In genomic region chr2:115693841-115694240, GRCm38 (mm10) we compare ENCODE assay signal across 26 mouse cellular contexts.
DNase-seq lines count a peak whose midpoint lies in the region; ATAC-seq and TF ChIP-seq lines count a peak whose summit lies in the region.
"Had no signal": no experiment of that assay in that cellular context is flagged by ENCODE, and none has a peak within 500 bp of the region (broad histone marks: within the 10 kb centered on the region; RNA-seq: fewer than 3 reads in every experiment).

No protein-coding gene starts in this region.

- no peaks in the 10 kb centered on the region for H3K27me3 ChIP-seq in hindbrain, embryonic 12.5 days
- H3K27me3 ChIP-seq in hindbrain, embryonic 14.5 days (ENCODE audit: control insufficient read depth, insufficient read depth, low read length) = no peaks in the 10 kb centered on the region
- no peaks in the 10 kb centered on the region for H3K27me3 ChIP-seq in midbrain, embryonic 15.5 days (replicated peaks)
- H3K27me3 ChIP-seq in midbrain, postnatal 0 days (ENCODE audit: insufficient read depth, low read length) = no peaks in the 10 kb centered on the region
- no peaks in the 10 kb centered on the region for H3K27me3 ChIP-seq in thymus, adult 2 months (ENCODE audit: control insufficient read depth, insufficient read depth, low read length)
- H3K27me3 ChIP-seq: forebrain, embryonic 13.5 days; intestine, embryonic 15.5 days; Patski had no signal

- TF ChIP-seq CTCF in midbrain, postnatal 0 days (IDR thresholded peaks at IDR 0.05) = no peak
- TF ChIP-seq CTCF in olfactory bulb, adult 2 months (IDR thresholded peaks at IDR 0.05; ENCODE audit: insufficient read depth, low read depth, low read length) = no peak
- no peak for TF ChIP-seq CTCF in thymus, adult 2 months (IDR thresholded peaks at IDR 0.05; ENCODE audit: borderline replicate concordance, control insufficient read depth, extremely low read depth, insufficient read depth, low read length, poor library complexity)

- no peaks in the 10 kb centered on the region for H3K4me1 ChIP-seq in hindbrain, embryonic 12.5 days
- no peaks in the 10 kb centered on the region for H3K4me1 ChIP-seq in hindbrain, embryonic 14.5 days (replicated peaks; ENCODE audit: control insufficient read depth, insufficient read depth, low read length)
- H3K4me1 ChIP-seq in midbrain, embryonic 15.5 days = no peaks in the 10 kb centered on the region
- H3K4me1 ChIP-seq in midbrain, postnatal 0 days (ENCODE audit: insufficient read depth, low read length) = no peaks in the 10 kb centered on the region
- H3K4me1 ChIP-seq in olfactory bulb, adult 2 months (ENCODE audit: control insufficient read depth, insufficient read depth, low read length) = peaks cover 3% of the 10 kb centered on the region; the same call in 1 of the 2 replicates
- H3K4me1 ChIP-seq in thymus, adult 2 months (replicated peaks; ENCODE audit: control insufficient read depth, insufficient read depth, low read length) = no peaks in the 10 kb centered on the region
- H3K4me1 ChIP-seq: forebrain, embryonic 10.5 days; forebrain, embryonic 13.5 days; intestine, embryonic 15.5 days had no signal

- H3K4me3 ChIP-seq in hindbrain, embryonic 12.5 days = no peak overlapping the region
- no peak overlapping the region for H3K4me3 ChIP-seq in hindbrain, embryonic 14.5 days (replicated peaks; ENCODE audit: low read length)
- H3K4me3 ChIP-seq in midbrain, embryonic 15.5 days = no peak overlapping the region
- no peak overlapping the region for H3K4me3 ChIP-seq in midbrain, postnatal 0 days (ENCODE audit: low read depth, low read length)
- H3K4me3 ChIP-seq in olfactory bulb, adult 2 months (ENCODE audit: insufficient read depth, low read depth, low read length) = no peak overlapping the region
- no peak overlapping the region for H3K4me3 ChIP-seq in thymus, adult 2 months (ENCODE audit: control insufficient read depth, insufficient read depth, low read length)
- H3K4me3 ChIP-seq: forebrain, embryonic 10.5 days; forebrain, embryonic 13.5 days; hindbrain, embryonic 10.5 days; intestine, embryonic 15.5 days had no signal

- H3K9ac ChIP-seq in hindbrain, embryonic 12.5 days = no peak overlapping the region
- no peak overlapping the region for H3K9ac ChIP-seq in hindbrain, embryonic 14.5 days
- H3K9ac ChIP-seq in midbrain, embryonic 15.5 days = no peak overlapping the region
- H3K9ac ChIP-seq in midbrain, postnatal 0 days (replicated peaks; ENCODE audit: low read length, poor library complexity, severe bottlenecking) = no peak overlapping the region
- H3K9ac ChIP-seq: forebrain, embryonic 13.5 days; intestine, embryonic 15.5 days had no signal

- 71% methylated on average over 3 of the region's 3 CpGs for WGBS in hindbrain, embryonic 12.5 days
- WGBS in hindbrain, embryonic 14.5 days = 64% methylated on average over 3 of the region's 3 CpGs
- WGBS in midbrain, embryonic 15.5 days = 57% methylated on average over 3 of the region's 3 CpGs
- WGBS in midbrain, postnatal 0 days = 58% methylated on average over 3 of the region's 3 CpGs
- 75% methylated on average over 3 of the region's 3 CpGs for WGBS in olfactory bulb, adult 2 months
- 98% methylated on average over 3 of the region's 3 CpGs for WGBS in thymus, adult 2 months

- no peaks in the 10 kb centered on the region for H3K9me3 ChIP-seq in hindbrain, embryonic 12.5 days (replicated peaks)
- no peaks in the 10 kb centered on the region for H3K9me3 ChIP-seq in hindbrain, embryonic 14.5 days (ENCODE audit: control insufficient read depth, low read length)
- H3K9me3 ChIP-seq in midbrain, embryonic 15.5 days = no peaks in the 10 kb centered on the region
- no peaks in the 10 kb centered on the region for H3K9me3 ChIP-seq in midbrain, postnatal 0 days (ENCODE audit: low read length)
- H3K9me3 ChIP-seq: forebrain, embryonic 10.5 days; forebrain, embryonic 13.5 days; G1E; hindbrain, embryonic 10.5 days; intestine, embryonic 15.5 days had no signal

- TF ChIP-seq POLR2A in olfactory bulb, adult 2 months (IDR thresholded peaks at IDR 0.05; ENCODE audit: insufficient read depth, low read depth, low read length) = no peak
- TF ChIP-seq POLR2A in thymus, adult 2 months (IDR thresholded peaks at IDR 0.05; ENCODE audit: control insufficient read depth, extremely low read depth, insufficient read depth, low read length, poor library complexity) = no peak

- H3K36me3 ChIP-seq in hindbrain, embryonic 12.5 days = 0 out of 2 replicates have a peak, but pooled peaks cover 4% of the 10 kb centered on the region
- no peaks in the 10 kb centered on the region for H3K36me3 ChIP-seq in hindbrain, embryonic 14.5 days (replicated peaks; ENCODE audit: control insufficient read depth, insufficient read depth)
- H3K36me3 ChIP-seq in midbrain, embryonic 15.5 days (replicated peaks) = no peaks in the 10 kb centered on the region
- no peaks in the 10 kb centered on the region for H3K36me3 ChIP-seq in midbrain, postnatal 0 days (ENCODE audit: insufficient read depth, low read length)
- H3K36me3 ChIP-seq in thymus, adult 2 months (ENCODE audit: control insufficient read depth, insufficient read depth, low read length) = no peaks in the 10 kb centered on the region
- H3K36me3 ChIP-seq: forebrain, embryonic 10.5 days; hindbrain, embryonic 10.5 days; intestine, embryonic 15.5 days had no signal

- H3K4me2 ChIP-seq in hindbrain, embryonic 12.5 days (replicated peaks) = no peak overlapping the region
- H3K4me2 ChIP-seq in hindbrain, embryonic 14.5 days (replicated peaks) = no peak overlapping the region
- H3K4me2 ChIP-seq in midbrain, embryonic 15.5 days = no peak overlapping the region
- H3K4me2 ChIP-seq in midbrain, postnatal 0 days (ENCODE audit: low read depth, low read length, poor library complexity, severe bottlenecking) = no peak overlapping the region
- H3K4me2 ChIP-seq: forebrain, embryonic 13.5 days; heart, embryonic 11.5 days; intestine, embryonic 15.5 days had no signal

- no peak overlapping the region for H3K27ac ChIP-seq in hindbrain, embryonic 12.5 days
- no peak overlapping the region for H3K27ac ChIP-seq in hindbrain, embryonic 14.5 days
- H3K27ac ChIP-seq in midbrain, embryonic 15.5 days = no peak overlapping the region
- no peak overlapping the region for H3K27ac ChIP-seq in midbrain, postnatal 0 days (ENCODE audit: low read depth, low read length)
- H3K27ac ChIP-seq in olfactory bulb, adult 2 months (ENCODE audit: insufficient read depth, low read depth, low read length) = peak overlapping the region; percentile 75
- no peak overlapping the region for H3K27ac ChIP-seq in thymus, adult 2 months (ENCODE audit: control insufficient read depth, insufficient read depth, low read length)
- H3K27ac ChIP-seq: forebrain, embryonic 10.5 days; forebrain, embryonic 13.5 days; hindbrain, embryonic 10.5 days; intestine, embryonic 15.5 days had no signal

- no peak for DNase-seq in hindbrain, embryonic 14.5 days (ENCODE audit: low spot score)
- DNase-seq in midbrain, postnatal 0 days (ENCODE audit: low spot score) = no peak
- peak; percentile 57 for DNase-seq in R1 (ENCODE audit: low read depth, low spot score)
- no peak for DNase-seq in thymus, adult 2 months
- no peak for DNase-seq in layer of hippocampus, postnatal 10 days (ENCODE audit: low spot score in 2 of 2)
- DNase-seq: adrenal gland, postnatal 10 days; adrenal gland, postnatal 36 days; cerebellum, adult 11 months; cerebellum, adult 2 months; gastrocnemius, postnatal 10 days; gastrocnemius, postnatal 36 days; heart, postnatal 36 days; kidney, adult 11 months had no signal

- ATAC-seq in hindbrain, embryonic 12.5 days (ENCODE audit: low FRiP score) = peak; percentile 35; the same call in 1 of the 2 replicates
- ATAC-seq in hindbrain, embryonic 14.5 days (ENCODE audit: low FRiP score) = no peak
- 0 out of 2 replicates have a peak, but pooled peaks have one; percentile 33 for ATAC-seq in midbrain, embryonic 15.5 days (replicated peaks)
- ATAC-seq in midbrain, postnatal 0 days (ENCODE audit: low FRiP score) = no peak
- ATAC-seq: activated CD4-positive, CD25-positive, alpha-beta regulatory T cell, adult 4 months; CD4-positive, CD25-positive, alpha-beta regulatory T cell, adult 4 months; forebrain, embryonic 13.5 days; forebrain, embryonic 16.5 days; intestine, embryonic 15.5 days; Patski had no signal

Comparison
In these comparisons a context has a peak if more than half of its experiments do, and no peak if none do; other contexts are left out.
1. ATAC-seq: peak in hindbrain, embryonic 12.5 days (single experiment) and midbrain, embryonic 15.5 days (single experiment); none in hindbrain, embryonic 14.5 days (single experiment) and midbrain, postnatal 0 days (single experiment).